Mouse (Mus musculus) small intestine, adult 2 months (tissue): ENCODE results near the gene Gm12248. TPM values are rescaled to one million over a fixed set of nuclear protein-coding genes. Genes with fewer than 3 reads are reported as not detected.
"Not testable (repeated sequence)": the region's sequence is repeated elsewhere in the genome, so short reads cannot be mapped to it uniquely, and the experiment has no call there.

Experiments used
- H3K27ac ChIP-seq: fragments of 200-500 bp; 2 replicates; pipeline ENCODE4 v1.5.1; 2012; ENCODE audit warnings: low read depth, low read length, control low read depth, inconsistent platforms; ENCODE audit not compliant: insufficient read depth
- H3K27me3 ChIP-seq: fragments of 200-500 bp; 2 replicates; pipeline ENCODE4 v1.6.1; 2012; ENCODE audit warnings: mild to moderate bottlenecking, moderate library complexity, low read length, inconsistent platforms; ENCODE audit not compliant: control insufficient read depth, insufficient read depth
- H3K36me3 ChIP-seq: fragments of 200-500 bp; 2 replicates; pipeline ENCODE4 v1.6.1; 2012; ENCODE audit warnings: mild to moderate bottlenecking, low read length, control low read depth, inconsistent platforms; ENCODE audit not compliant: control insufficient read depth, insufficient read depth
- H3K4me1 ChIP-seq: fragments of 200-500 bp; 2 replicates; pipeline ENCODE4 v1.6.1; 2012; ENCODE audit warnings: low read length, inconsistent platforms, mixed read lengths; ENCODE audit not compliant: control insufficient read depth, insufficient read depth, insufficient read length
- H3K4me3 ChIP-seq: fragments of 200-500 bp; 2 replicates; pipeline ENCODE4 v1.5.1; 2012; ENCODE audit warnings: low read depth, mild to moderate bottlenecking, control low read depth, inconsistent platforms, low read length, moderate library complexity
- CTCF ChIP-seq: fragments of 200-500 bp; IDR thresholded peaks from 2 replicates; pipeline ENCODE4 v1.5.1; 2012; ENCODE audit warnings: low read depth, mild to moderate bottlenecking, control low read depth, inconsistent platforms, low read length, moderate library complexity, mixed read lengths; ENCODE audit not compliant: insufficient replicate concordance, insufficient read length; ENCODE audit errors: extremely low read depth
- POLR2A ChIP-seq: fragments of 200-500 bp; IDR thresholded peaks from 2 replicates; pipeline ENCODE4 v1.6.1; 2012; ENCODE audit warnings: low read depth, mild to moderate bottlenecking, control low read depth, inconsistent platforms, low read length, moderate library complexity
- WGBS: fragments of 180-500 bp; shearing (Covaris S2); methylation state at CpG from one replicate; pipeline ENCODE4 v1.1.7; 2018; 5-methylcytosine and 5-hydroxymethylcytosine counted together
- polyA plus RNA-seq: library from polyadenylated mRNA; depleted of rRNA; stranded (reverse); fragments of >200 nt; gene quantifications from 2 replicates; pipeline ENCODE4 v1.2.3, GENCODE M21; 2012

Gene Gm12248
- polyA plus RNA-seq, 1 experiment = 0.23 TPM

DNA sequence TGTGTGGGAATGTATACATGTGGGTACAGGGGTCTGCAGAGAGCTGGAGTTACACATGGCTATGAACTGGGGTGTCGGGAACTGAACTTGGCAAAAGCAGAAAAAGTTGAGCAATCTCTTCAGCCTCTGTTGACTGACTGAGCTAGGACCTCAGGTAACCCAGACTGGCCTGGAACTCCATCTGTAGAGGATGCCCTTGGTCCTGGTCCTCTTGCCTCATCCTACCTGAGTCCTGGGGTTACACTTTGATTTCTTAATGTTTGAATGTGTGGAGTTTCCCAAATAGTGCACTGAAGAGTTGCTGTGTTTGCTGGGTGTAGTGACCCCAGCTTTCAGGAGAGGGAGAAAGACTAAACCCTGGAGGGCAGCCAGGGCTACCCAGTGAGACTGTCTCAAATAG lies 2.6 kb upstream of the Gm12248 start:
- H3K27ac ChIP-seq = no peak overlapping the region
- no peaks in the 10 kb centered on the region for H3K36me3 ChIP-seq
- peaks cover 2% of the 10 kb centered on the region for H3K4me1 ChIP-seq
- 73% methylated on average over 1 of the region's 1 CpGs for WGBS
- H3K4me3 ChIP-seq = no peak overlapping the region
- H3K27me3 ChIP-seq = no peaks in the 10 kb centered on the region
- TF ChIP-seq POLR2A = no peak
- TF ChIP-seq CTCF = no peak

- 94% methylated on average over 4 of the region's 4 CpGs for WGBS
- H3K27me3 ChIP-seq = no peaks in the 10 kb centered on the region
- no peak overlapping the region for H3K27ac ChIP-seq
- peaks cover 2% of the 10 kb centered on the region for H3K4me1 ChIP-seq
- H3K36me3 ChIP-seq = no peaks in the 10 kb centered on the region
- TF ChIP-seq POLR2A (no peak), CTCF (no peak)
- H3K4me3 ChIP-seq = no peak overlapping the region
These were observed 1.8 kb upstream of the Gm12248 start for GRCm38 (mm10) chr11:58094766-58095165.

DNA sequence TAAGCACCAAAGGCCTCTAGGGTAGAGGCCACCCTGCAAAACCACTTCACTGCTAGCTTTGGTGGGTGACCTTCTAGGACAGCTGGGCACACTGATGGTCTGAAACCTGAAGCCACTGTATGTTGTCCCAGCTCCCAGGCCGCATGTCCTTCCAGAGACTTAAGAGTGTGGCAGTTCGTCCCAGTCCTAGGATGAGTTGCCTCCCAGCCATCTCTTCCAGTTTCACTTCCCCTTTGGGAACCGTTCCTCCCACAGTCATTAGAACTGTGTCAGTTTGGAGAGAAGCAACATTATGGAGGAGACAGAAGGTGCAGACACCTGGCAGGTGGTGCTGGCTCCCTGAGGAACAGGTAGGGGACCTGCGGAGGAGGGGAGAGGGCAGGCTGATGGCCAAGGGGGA lies 393 bp downstream of the Gm12248 start:
- TF ChIP-seq CTCF (no peak), POLR2A (no peak)

GRCm38 (mm10) chr11:58081716-58082115 lies 11.2 kb downstream of the Gm12248 start:
- H3K4me1 ChIP-seq = no peaks in the 10 kb centered on the region
- TF ChIP-seq CTCF (no peak), POLR2A (no peak)
- H3K4me3 ChIP-seq = no peak overlapping the region
- no peak overlapping the region for H3K27ac ChIP-seq
- WGBS = 83% methylated on average over 6 of the region's 6 CpGs
- H3K36me3 ChIP-seq = no peaks in the 10 kb centered on the region
- H3K27me3 ChIP-seq = no peaks in the 10 kb centered on the region

More for the DNA sequence above, 393 bp downstream of the Gm12248 start:
- 12% methylated on average over 4 of the region's 4 CpGs for WGBS
- peak overlapping the region; percentile 54 for H3K4me3 ChIP-seq
- no peaks in the 10 kb centered on the region for H3K36me3 ChIP-seq
- peak overlapping the region; percentile 17; the same call in 1 of the 2 replicates for H3K27ac ChIP-seq
- no peaks in the 10 kb centered on the region for H3K27me3 ChIP-seq
- peaks cover 2% of the 10 kb centered on the region; the same call in 1 of the 2 replicates for H3K4me1 ChIP-seq

- 36% methylated on average over 4 of the region's 4 CpGs for WGBS
- no peak overlapping the region for H3K4me3 ChIP-seq
- no peaks in the 10 kb centered on the region for H3K27me3 ChIP-seq
- H3K36me3 ChIP-seq = no peaks in the 10 kb centered on the region
- TF ChIP-seq POLR2A (no peak), CTCF (no peak)
- H3K27ac ChIP-seq = no peak overlapping the region
- H3K4me1 ChIP-seq = no peaks in the 10 kb centered on the region
These were observed 15.7 kb downstream of the Gm12248 start for GRCm38 (mm10) chr11:58077270-58077669.

GRCm38 (mm10) chr11:58072978-58073377 lies 20.0 kb downstream of the Gm12248 start:
- Histone ChIP-seq H3K4me3 (no peak overlapping the region), H3K36me3 (no peaks in the 10 kb centered on the region), H3K27me3 (no peaks in the 10 kb centered on the region), H3K4me1 (no peaks in the 10 kb centered on the region), H3K27ac (no peak overlapping the region)
- no peak for TF ChIP-seq POLR2A
- no peak for TF ChIP-seq CTCF
- WGBS = 61% methylated on average over 3 of the region's 3 CpGs

- Histone ChIP-seq H3K4me3 (no peak overlapping the region), H3K36me3 (peaks cover 9% of the 10 kb centered on the region), H3K4me1 (peaks cover 5% of the 10 kb centered on the region), H3K27ac (no peak overlapping the region), H3K27me3 (no peaks in the 10 kb centered on the region)
- WGBS = 86% methylated on average over 4 of the region's 4 CpGs
- TF ChIP-seq CTCF (no peak), POLR2A (no peak)
These were observed 27.9 kb downstream of the Gm12248 start for GRCm38 (mm10) chr11:58065025-58065424.

- WGBS = 80% methylated on average over 4 of the region's 4 CpGs
- peaks cover 5% of the 10 kb centered on the region for H3K4me1 ChIP-seq
- peaks cover 27% of the 10 kb centered on the region for H3K36me3 ChIP-seq
- no peaks in the 10 kb centered on the region for H3K27me3 ChIP-seq
- TF ChIP-seq CTCF (no peak), POLR2A (no peak)
- no peak overlapping the region for H3K4me3 ChIP-seq
- H3K27ac ChIP-seq = no peak overlapping the region
These were observed 30.3 kb downstream of the Gm12248 start for GRCm38 (mm10) chr11:58062586-58062985.

GRCm38 (mm10) chr11:58061218-58061617 lies 31.7 kb downstream of the Gm12248 start:
- not testable (repeated sequence) for H3K27me3 ChIP-seq, H3K4me3 ChIP-seq, H3K4me1 ChIP-seq, H3K27ac ChIP-seq
- WGBS = 72% methylated on average over 3 of the region's 4 CpGs
- H3K36me3 ChIP-seq = peaks cover 37% of the 10 kb centered on the region

GRCm38 (mm10) chr11:58059752-58060151 lies 33.2 kb downstream of the Gm12248 start:
- 66% methylated on average over 7 of the region's 7 CpGs for WGBS
- peaks cover 49% of the 10 kb centered on the region for H3K36me3 ChIP-seq
- not testable (repeated sequence) for H3K27ac ChIP-seq, H3K4me1 ChIP-seq, H3K27me3 ChIP-seq, H3K4me3 ChIP-seq
